In the genomic region with DNA sequence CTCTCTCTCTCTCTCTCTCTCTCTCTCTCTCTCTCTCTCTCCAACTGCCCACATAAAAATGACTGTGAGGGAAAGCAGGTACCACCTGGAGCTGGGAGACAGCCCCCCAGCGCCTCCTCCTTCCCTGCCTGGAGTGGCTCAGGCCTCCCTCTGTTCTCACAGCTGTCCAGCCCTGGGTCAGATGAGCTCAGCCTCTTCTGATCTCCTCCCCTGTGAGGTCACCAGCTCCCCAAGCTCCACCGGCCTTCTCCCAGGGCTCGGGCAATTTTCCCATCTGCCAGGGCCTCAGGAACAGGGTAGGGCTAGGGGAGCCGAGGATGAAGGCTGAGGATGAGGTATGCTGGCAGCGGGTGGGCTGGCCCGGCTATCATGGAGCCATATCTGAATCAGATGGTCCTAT, we compare ENCODE assay signal across 13 mouse cellular contexts.
DNase-seq lines count a peak whose midpoint lies in the region; ATAC-seq and TF ChIP-seq lines count a peak whose summit lies in the region.
"Had no signal": no experiment of that assay in that cellular context is flagged by ENCODE, and none has a peak within 500 bp of the region (broad histone marks: within the 10 kb centered on the region; RNA-seq: fewer than 3 reads in every experiment).

No protein-coding gene starts in this region.

- TF ChIP-seq CTCF in Patski (IDR thresholded peaks at IDR 0.05), result no peak
- TF ChIP-seq CTCF in kidney, adult 2 months (conservative IDR thresholded peaks at IDR 0.05; ENCODE audit: insufficient read depth, insufficient read length, low read depth, low read length), result no peak
- TF ChIP-seq CTCF in layer of hippocampus, adult 2 months (conservative IDR thresholded peaks at IDR 0.05), result no peak

- H3K4me2 ChIP-seq in heart, embryonic 12.5 days, result no peak overlapping the region
- H3K4me2 ChIP-seq in lung, embryonic 16.5 days (ENCODE audit: low read depth, low read length), result no peak overlapping the region
- H3K4me2 ChIP-seq in forebrain, embryonic 12.5 days, result no peak overlapping the region
- H3K4me2 ChIP-seq: embryonic facial prominence, embryonic 15.5 days had no signal

- H3K9me3 ChIP-seq in heart, embryonic 12.5 days (replicated peaks), result no peaks in the 10 kb centered on the region
- no peaks in the 10 kb centered on the region for H3K9me3 ChIP-seq in lung, embryonic 16.5 days (ENCODE audit: control insufficient read depth, low read length)
- no peaks in the 10 kb centered on the region for H3K9me3 ChIP-seq in forebrain, embryonic 12.5 days
- H3K9me3 ChIP-seq: embryonic facial prominence, embryonic 15.5 days had no signal

- POLR2A ChIA-PET in Patski (lab: Charles Lee), result interaction anchor here (0.7 to 1.9 kb wide), 4 partner anchors 10 to 105 kb away, joined by 3 to 7 read pairs (median 6); no protein-coding TSS in a partner anchor

- DNase-seq in Patski (ENCODE audit: low read depth, low spot score), result peak; percentile 51
- DNase-seq in kidney, adult 2 months, result peak; percentile 36
- no peak for DNase-seq in adrenal gland, adult 18-20 months (ENCODE audit: low spot score in 2 of 2)
- DNase-seq in layer of hippocampus, adult 2 months (ENCODE audit: low spot score in 2 of 2), result no peak
- DNase-seq: adrenal gland, postnatal 36 days; cerebellum, adult 9-10 months; left cerebral cortex, postnatal 4 days; liver, postnatal 0 days had no signal

- H3K27me3 ChIP-seq in Patski, result no peaks in the 10 kb centered on the region
- 0 out of 2 replicates have a peak, but pooled peaks cover 7% of the 10 kb centered on the region for H3K27me3 ChIP-seq in heart, embryonic 12.5 days (replicated peaks)
- H3K27me3 ChIP-seq in kidney, adult 2 months (replicated peaks; ENCODE audit: control insufficient read depth, insufficient read depth, low read length), result no peaks in the 10 kb centered on the region
- H3K27me3 ChIP-seq in lung, embryonic 16.5 days (ENCODE audit: control insufficient read depth, insufficient read depth, low read depth, low read length), result no peaks in the 10 kb centered on the region
- no peaks in the 10 kb centered on the region for H3K27me3 ChIP-seq in forebrain, embryonic 12.5 days
- H3K27me3 ChIP-seq: embryonic facial prominence, embryonic 15.5 days had no signal

- in situ Hi-C loops in Patski (cut with MboI; ENCODE audit: low pct_unique_long_range_greater_than_20kb), result loop anchor here (5.0 to 10.0 kb wide), 2 partner anchors 40 to 107 kb away; partner anchors contain the start of gene Aldh1a2

- H3K36me3 ChIP-seq in heart, embryonic 12.5 days, result no peaks in the 10 kb centered on the region
- H3K36me3 ChIP-seq in kidney, adult 2 months (ENCODE audit: control insufficient read depth, insufficient read depth, low read length), result no peaks in the 10 kb centered on the region
- no peaks in the 10 kb centered on the region for H3K36me3 ChIP-seq in lung, embryonic 16.5 days (ENCODE audit: control insufficient read depth, insufficient read depth, low read length)
- no peaks in the 10 kb centered on the region for H3K36me3 ChIP-seq in forebrain, embryonic 12.5 days (replicated peaks)
- H3K36me3 ChIP-seq: embryonic facial prominence, embryonic 15.5 days had no signal

- ATAC-seq in Patski, result peak; percentile 82
- peak; percentile 68; the same call in 1 of the 2 replicates for ATAC-seq in heart, embryonic 12.5 days (ENCODE audit: insufficient number of reproducible peaks, low FRiP score)
- ATAC-seq in lung, embryonic 16.5 days (ENCODE audit: low read depth), result peak; percentile 46; the same call in 1 of the 2 replicates
- no peak for ATAC-seq in forebrain, embryonic 12.5 days (ENCODE audit: low FRiP score)
- ATAC-seq: forebrain, embryonic 16.5 days; liver, postnatal 0 days had no signal

- 47% methylated on average over 6 of the region's 6 CpGs for WGBS in heart, embryonic 12.5 days
- 54% methylated on average over 6 of the region's 6 CpGs for WGBS in kidney, adult 2 months
- WGBS in lung, embryonic 16.5 days, result 50% methylated on average over 6 of the region's 6 CpGs
- 71% methylated on average over 6 of the region's 6 CpGs for WGBS in forebrain, embryonic 12.5 days

- CTCF ChIA-PET in Patski (lab: Charles Lee), result interaction anchor here (0.7 to 1.9 kb wide), 4 partner anchors 38 to 1847 kb away, joined by 3 to 7 read pairs (median 4); partner anchors contain the start of gene Aldh1a2

- H3K4me3 ChIP-seq in heart, embryonic 12.5 days, result no peak overlapping the region
- no peak overlapping the region for H3K4me3 ChIP-seq in kidney, adult 2 months (ENCODE audit: insufficient read depth, low read depth, low read length)
- no peak overlapping the region for H3K4me3 ChIP-seq in lung, embryonic 16.5 days (ENCODE audit: low read length)
- no peak overlapping the region for H3K4me3 ChIP-seq in forebrain, embryonic 12.5 days (replicated peaks)
- no peak overlapping the region for H3K4me3 ChIP-seq in layer of hippocampus, adult 2 months
- H3K4me3 ChIP-seq: embryonic facial prominence, embryonic 15.5 days had no signal

- TF ChIP-seq POLR2A in kidney, adult 2 months (IDR thresholded peaks at IDR 0.05; ENCODE audit: low read depth, low read length), result no peak

- H3K9ac ChIP-seq in heart, embryonic 12.5 days, result no peak overlapping the region
- no peak overlapping the region for H3K9ac ChIP-seq in lung, embryonic 16.5 days (ENCODE audit: low read length)
- no peak overlapping the region for H3K9ac ChIP-seq in forebrain, embryonic 12.5 days
- H3K9ac ChIP-seq: embryonic facial prominence, embryonic 15.5 days; liver, postnatal 0 days had no signal

- peaks cover 30% of the 10 kb centered on the region for H3K4me1 ChIP-seq in heart, embryonic 12.5 days (replicated peaks)
- peaks cover 19% of the 10 kb centered on the region for H3K4me1 ChIP-seq in kidney, adult 2 months (ENCODE audit: control insufficient read depth, insufficient read depth, low read length)
- peaks cover 7% of the 10 kb centered on the region for H3K4me1 ChIP-seq in lung, embryonic 16.5 days (replicated peaks; ENCODE audit: control insufficient read depth, insufficient read depth, low read length)
- no peaks in the 10 kb centered on the region for H3K4me1 ChIP-seq in forebrain, embryonic 12.5 days

- H3K27ac ChIP-seq in heart, embryonic 12.5 days (ENCODE audit: poor library complexity, severe bottlenecking), result peak overlapping the region; percentile 9; the same call in 1 of the 2 replicates
- H3K27ac ChIP-seq in kidney, adult 2 months (ENCODE audit: insufficient read depth, low read depth, low read length), result peak overlapping the region; percentile 25
- peak overlapping the region; percentile 30; the same call in 1 of the 2 replicates for H3K27ac ChIP-seq in lung, embryonic 16.5 days (ENCODE audit: low read length)
- no peak overlapping the region for H3K27ac ChIP-seq in forebrain, embryonic 12.5 days
- H3K27ac ChIP-seq in layer of hippocampus, adult 2 months, result no peak overlapping the region
- H3K27ac ChIP-seq: embryonic facial prominence, embryonic 15.5 days had no signal

Comparison
In these comparisons a context has a peak if more than half of its experiments do, and no peak if none do; other contexts are left out.
1. DNase-seq: peak in Patski (single experiment) and kidney, adult 2 months (single experiment); none in adrenal gland, adult 18-20 months (0 of 2) and layer of hippocampus, adult 2 months (0 of 2).
2. H3K27ac ChIP-seq: peak in heart, embryonic 12.5 days (single experiment), kidney, adult 2 months (single experiment) and lung, embryonic 16.5 days (single experiment); none in forebrain, embryonic 12.5 days (single experiment) and layer of hippocampus, adult 2 months (single experiment).